8 mouse cellular contexts compared by ENCODE assay signal in genomic region chr15:103172537-103172936, GRCm38 (mm10). TPM values are rescaled to one million over a fixed set of nuclear protein-coding genes. Genes with fewer than 3 reads are reported as not detected.
A peak's percentile ranks its signal among the peaks of the same experiment; 100 is the strongest.
DNase-seq lines count a peak whose midpoint lies in the region; ATAC-seq and TF ChIP-seq lines count a peak whose summit lies in the region.

No protein-coding gene starts in this region.

- peak; percentile 49 for DNase-seq in cerebellum, adult 9-11 months
- DNase-seq in cerebellum, adult 8-10 months, result no peak
- peak in 1 of 2 experiments; percentile 56 for DNase-seq in spleen, adult 2 months (ENCODE audit: low read depth in 1 of 2, low spot score in 2 of 2)
- DNase-seq in spleen, adult 12 weeks (ENCODE audit: low spot score), result no peak
- DNase-seq in lung, postnatal 10 days, result peak; percentile 79
- peak; percentile 53 to 56 for DNase-seq in right cerebral cortex, adult 2 months (ENCODE audit: low spot score in 2 of 2)

- H3K36me3 ChIP-seq in spleen, adult 2 months (ENCODE audit: control insufficient read depth, insufficient read depth, low read length), result no peaks in the 10 kb centered on the region
- no peaks in the 10 kb centered on the region for H3K36me3 ChIP-seq in hindbrain, embryonic 16.5 days (ENCODE audit: control insufficient read depth, insufficient read depth, low read length)

- ATAC-seq in hindbrain, embryonic 16.5 days, result no peak

- no peak overlapping the region for H3K4me3 ChIP-seq in spleen, adult 2 months (ENCODE audit: extremely low read depth, insufficient read depth, insufficient read length)
- no peak overlapping the region for H3K4me3 ChIP-seq in cortical plate, adult 2 months (ENCODE audit: insufficient read depth, low read length)
- H3K4me3 ChIP-seq in hindbrain, embryonic 16.5 days (ENCODE audit: low read length), result no peak overlapping the region

- H3K9ac ChIP-seq in hindbrain, embryonic 16.5 days (ENCODE audit: low read depth, low read length), result 0 out of 2 replicates have a peak overlapping the region, but pooled peaks have one; percentile 35

- WGBS in spleen, adult 2 months, result 14% methylated on average over 10 of the region's 10 CpGs
- 6% methylated on average over 10 of the region's 10 CpGs for WGBS in hindbrain, embryonic 16.5 days

- no peak for TF ChIP-seq POLR2A in spleen, adult 2 months (IDR thresholded peaks at IDR 0.05; ENCODE audit: low read depth, low read length)
- no peak for TF ChIP-seq POLR2A in cortical plate, adult 2 months (IDR thresholded peaks at IDR 0.05; ENCODE audit: extremely low read depth, insufficient read depth, low read length)

- no peaks in the 10 kb centered on the region for H3K9me3 ChIP-seq in hindbrain, embryonic 16.5 days (ENCODE audit: control insufficient read depth, low read length)

- H3K4me2 ChIP-seq in hindbrain, embryonic 16.5 days (ENCODE audit: low read length), result no peak overlapping the region

- H3K27ac ChIP-seq in spleen, adult 2 months (ENCODE audit: insufficient read depth, low read length), result no peak overlapping the region
- H3K27ac ChIP-seq in cortical plate, adult 2 months (ENCODE audit: insufficient read depth, low read length), result no peak overlapping the region
- H3K27ac ChIP-seq in hindbrain, embryonic 16.5 days (ENCODE audit: low read depth, low read length), result no peak overlapping the region

- peaks cover 7% of the 10 kb centered on the region; the same call in 1 of the 2 replicates for H3K27me3 ChIP-seq in spleen, adult 2 months (ENCODE audit: control insufficient read depth, insufficient read depth, low read length)
- peaks cover 49% of the 10 kb centered on the region for H3K27me3 ChIP-seq in hindbrain, embryonic 16.5 days (replicated peaks; ENCODE audit: control insufficient read depth, insufficient read depth, low read length)

- peaks cover 17% of the 10 kb centered on the region for H3K4me1 ChIP-seq in spleen, adult 2 months (ENCODE audit: control insufficient read depth, insufficient read depth, insufficient read length)
- no peaks in the 10 kb centered on the region for H3K4me1 ChIP-seq in cortical plate, adult 2 months (ENCODE audit: control insufficient read depth, insufficient read depth, low read length)
- H3K4me1 ChIP-seq in hindbrain, embryonic 16.5 days (ENCODE audit: control insufficient read depth, insufficient read depth, low read depth, low read length), result peaks cover 18% of the 10 kb centered on the region

- TF ChIP-seq CTCF in spleen, adult 2 months (IDR thresholded peaks at IDR 0.05; ENCODE audit: extremely low read depth, insufficient read depth, insufficient read length, insufficient replicate concordance), result peak; percentile 73; the same call in 1 of the 2 replicates
- TF ChIP-seq CTCF in cortical plate, adult 2 months (IDR thresholded peaks at IDR 0.05; ENCODE audit: extremely low read depth, insufficient read depth, low read length), result peak; percentile 49

RNA-seq across cellular contexts. Expression of gene Smug1, which starts 5.6 kb away (rescaled TPM):
- polyA plus RNA-seq in spleen, adult 2 months (2012; rRNA removed), result 10.6 and 12.5 TPM in 2 replicates
- 19.5 and 19.9 TPM in 2 replicates for polyA plus RNA-seq in cortical plate, adult 2 months (2012; rRNA removed)
- polyA plus RNA-seq in hindbrain, embryonic 16.5 days (2015; fragmentation: Nextera tagmentation; extraction: Ambion mirVana), result 25.1 and 29.1 TPM in 2 replicates

Comparison
In these comparisons a context has a peak if more than half of its experiments do, and no peak if none do; other contexts are left out.
1. DNase-seq: peak in cerebellum, adult 9-11 months (single experiment), lung, postnatal 10 days (single experiment) and right cerebral cortex, adult 2 months (2 of 2); none in cerebellum, adult 8-10 months (single experiment) and spleen, adult 12 weeks (single experiment).